Mouse (Mus musculus): ENCODE results near the gene Zfp3.

The Zfp3 gene

DNA sequence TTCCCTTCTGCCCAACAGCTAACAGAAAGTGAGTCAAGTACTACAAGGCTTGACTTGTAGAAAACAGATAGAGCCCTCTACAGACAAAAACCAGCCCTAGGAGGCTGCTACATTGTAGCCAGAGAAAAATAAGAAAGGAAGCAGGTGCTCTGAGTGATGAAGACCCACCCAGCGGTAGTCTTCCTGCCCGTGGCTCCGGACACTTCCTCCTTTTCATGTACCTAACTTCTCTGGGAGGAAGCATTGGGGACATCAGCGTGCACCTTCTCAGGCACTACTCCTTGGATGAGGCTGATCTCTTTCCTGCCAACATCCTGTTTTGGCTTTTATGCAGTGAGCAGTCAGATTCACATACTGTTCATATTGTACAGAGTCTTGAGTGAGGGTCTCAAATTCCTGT, 42.7 kb downstream of the Zfp3 start:
- DNase-seq (ENCODE audit: low spot score in 2 of 2), result no peak

DNA sequence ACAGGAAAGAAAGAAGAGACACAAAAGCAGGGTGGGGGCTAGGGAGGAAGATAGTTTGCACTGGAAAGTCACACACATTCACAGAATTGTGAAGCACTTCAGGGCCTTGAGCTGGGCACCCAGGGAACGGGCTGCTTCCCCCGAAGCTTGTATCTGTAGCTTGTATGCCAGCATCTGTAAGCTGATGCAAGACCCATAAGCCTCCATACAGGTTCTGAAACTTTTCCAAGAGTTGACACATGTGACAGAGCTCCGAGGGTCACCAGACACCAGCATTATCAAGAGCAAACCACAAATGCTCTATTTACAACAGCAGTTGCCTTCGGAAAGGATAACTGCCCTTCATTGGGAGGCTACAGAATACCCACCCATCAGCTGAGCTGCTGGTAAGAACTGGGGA, 43.6 kb downstream of the Zfp3 start:
- DNase-seq (ENCODE audit: low spot score in 2 of 2), result no peak

DNA sequence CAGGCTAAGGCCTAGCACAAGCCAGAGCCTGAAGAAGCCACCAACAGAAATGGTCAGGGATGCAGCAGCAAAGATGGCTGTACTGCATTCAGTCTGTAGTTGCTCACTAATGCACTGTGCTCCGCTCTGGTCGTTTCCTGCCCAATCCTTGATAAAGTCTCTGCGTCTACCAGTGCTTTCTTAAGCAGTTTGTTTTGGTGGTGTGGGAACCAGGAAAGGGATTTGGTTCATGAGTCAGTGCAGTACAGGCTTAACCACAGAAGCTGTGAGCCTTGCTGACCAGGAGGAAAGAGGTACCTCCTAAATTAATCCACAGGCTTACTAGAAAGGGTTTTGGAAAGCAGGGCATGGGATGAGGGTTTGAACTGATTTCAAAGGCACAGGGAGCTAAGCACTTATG, 44.1 kb downstream of the Zfp3 start:
- DNase-seq (ENCODE audit: low spot score in 2 of 2), result no peak

DNA sequence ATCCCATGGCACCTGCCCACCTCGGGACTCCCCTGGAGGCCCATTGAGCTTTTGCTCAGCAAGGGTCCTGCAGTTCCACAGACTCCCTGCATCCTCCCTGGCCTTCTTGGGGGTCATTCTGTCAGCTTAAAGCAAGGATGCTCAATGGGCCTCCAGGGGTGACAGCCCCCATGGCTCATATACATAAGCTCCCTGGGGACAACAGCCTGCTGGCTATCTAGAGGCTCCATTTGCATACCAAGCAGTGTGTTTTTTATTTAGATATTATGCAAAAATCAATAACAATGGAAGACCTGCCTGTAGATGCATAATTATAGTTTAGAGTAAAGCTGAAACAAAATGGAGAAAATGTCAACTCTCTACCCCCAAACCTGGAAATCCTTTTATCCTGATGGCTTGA, 45.0 kb downstream of the Zfp3 start:
- no peak for DNase-seq (ENCODE audit: low spot score in 2 of 2)

DNA sequence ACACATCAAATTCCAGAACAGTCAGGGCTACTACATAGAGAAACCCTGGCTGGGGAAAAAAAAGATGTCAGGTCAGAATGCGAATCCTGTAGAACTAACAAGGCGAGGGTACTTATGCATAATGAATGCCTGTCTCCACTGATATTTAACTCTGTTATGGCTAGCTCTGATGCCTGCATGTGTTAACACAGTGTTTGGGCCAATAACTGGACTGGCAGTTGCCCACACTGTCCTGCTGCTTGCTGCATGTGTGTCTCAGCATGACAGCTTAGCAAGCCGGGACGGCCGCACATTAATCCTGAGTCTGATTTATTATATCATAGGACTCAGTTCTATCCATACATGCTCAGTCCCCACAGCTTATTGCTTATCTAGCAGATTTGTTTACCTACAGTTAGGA, 47.0 kb downstream of the Zfp3 start:
- DNase-seq (ENCODE audit: low spot score in 2 of 2), result no peak

DNA sequence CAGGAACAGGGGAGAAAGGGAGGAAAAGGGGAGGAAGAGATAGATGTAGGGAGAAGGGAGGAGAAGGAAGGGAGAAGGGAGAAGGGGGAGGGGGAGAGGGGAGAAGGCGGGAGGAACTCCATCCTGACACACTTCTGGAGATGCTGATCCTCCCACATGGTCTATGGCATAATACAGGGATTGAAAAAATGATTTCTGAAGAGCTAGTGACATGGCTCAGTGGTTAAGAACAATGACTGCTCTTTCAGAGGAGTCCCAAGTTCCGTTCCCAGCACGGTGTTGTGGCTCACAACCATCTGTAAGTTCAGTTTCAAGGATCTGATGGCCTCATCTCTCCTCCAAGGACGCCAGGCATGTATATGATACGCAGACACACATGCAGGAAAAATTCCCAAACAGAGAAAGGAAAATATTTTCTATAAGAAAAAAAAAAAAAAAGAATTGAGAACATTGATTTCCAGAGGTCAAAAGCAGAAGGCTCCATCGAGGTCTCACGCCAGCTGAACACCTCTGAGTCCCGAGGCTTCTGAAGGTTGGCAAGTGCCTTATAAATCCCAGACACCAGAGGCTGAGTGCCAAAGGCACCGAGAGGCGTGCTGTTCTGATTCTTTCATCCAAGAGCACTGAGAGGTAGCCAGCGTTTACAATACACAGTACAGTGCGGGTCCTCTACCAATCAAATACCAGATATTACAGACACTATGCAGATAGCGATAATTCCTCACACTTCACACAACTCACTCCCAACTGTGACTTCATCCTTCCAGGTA, 47.6 kb downstream of the Zfp3 start:
- DNase-seq (ENCODE audit: low spot score in 2 of 2), result no peak

DNA sequence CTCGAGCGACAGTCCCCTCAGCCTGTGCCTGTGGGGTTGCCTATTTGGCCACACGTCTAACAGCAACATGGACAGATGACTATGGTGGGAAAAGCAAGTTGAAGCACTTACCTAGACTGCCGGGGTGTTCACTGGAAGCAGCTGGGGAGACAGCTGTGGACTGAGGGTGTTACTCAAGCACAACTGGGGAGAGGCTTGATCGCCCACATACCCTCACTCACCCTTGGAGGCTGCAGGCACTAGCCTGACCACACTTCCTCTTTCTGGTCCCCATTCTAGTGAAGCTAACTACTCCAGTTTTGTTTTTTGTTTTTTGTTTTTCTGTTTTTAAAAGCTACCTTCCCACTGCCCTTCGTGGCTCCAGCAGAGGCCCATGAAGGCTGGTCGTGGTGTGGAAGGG, 48.4 kb downstream of the Zfp3 start, which contains the start of gene Scimp:
Scimp (minus strand) TSS at position 222 of the 400 bp plus-strand sequence.
- DNase-seq (ENCODE audit: low spot score in 2 of 2), result no peak

DNA sequence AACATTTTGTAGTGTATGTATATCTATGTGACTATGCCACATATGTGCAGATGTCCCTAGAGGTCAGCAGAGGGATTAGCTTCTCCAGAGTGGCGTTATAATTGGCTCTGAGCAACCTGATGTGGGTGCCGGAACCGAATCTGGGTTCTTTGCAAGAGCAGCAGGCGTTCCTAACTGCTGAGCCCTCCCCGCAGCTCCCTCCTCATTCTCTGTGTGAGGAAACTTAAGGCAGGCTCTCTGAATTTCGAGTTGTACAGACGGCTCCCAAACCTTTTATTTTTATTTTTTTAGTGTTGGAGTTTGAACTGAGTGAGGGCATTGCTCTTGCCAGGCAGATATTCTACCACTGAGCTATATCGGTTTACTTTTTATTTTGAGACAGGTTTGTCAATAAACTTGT, 51.1 kb downstream of the Zfp3 start:
- no peak for DNase-seq (ENCODE audit: low spot score in 2 of 2)

DNA sequence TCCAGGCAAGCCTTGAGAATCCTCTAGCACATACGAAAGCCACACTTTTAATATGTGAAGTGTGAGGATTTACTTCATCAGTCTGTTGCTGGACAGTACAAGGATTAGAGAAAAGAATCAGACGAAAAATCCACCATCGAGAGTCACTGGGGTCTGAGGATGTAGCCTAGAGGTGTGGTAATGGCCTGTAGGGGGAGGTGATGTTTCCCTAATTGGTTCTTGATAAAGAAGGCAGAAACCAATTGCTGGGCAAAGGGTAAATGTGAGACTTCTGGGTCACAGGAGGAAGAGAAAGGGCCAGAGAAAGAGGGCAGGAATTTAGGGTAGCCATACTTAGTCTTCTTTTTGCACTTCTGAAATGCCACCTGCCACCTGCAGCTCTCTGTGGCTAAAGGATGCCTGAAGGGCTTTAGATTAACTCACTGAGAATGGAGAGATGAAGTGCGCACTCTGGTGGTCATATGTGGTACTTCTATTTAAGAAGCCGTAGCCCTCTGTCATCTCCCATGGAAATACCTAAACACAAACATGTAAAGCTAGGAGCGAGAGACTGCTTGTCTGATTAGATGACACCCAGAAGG, 51.6 kb downstream of the Zfp3 start:
- DNase-seq (ENCODE audit: low spot score in 2 of 2), result peak; percentile 23 to 66

DNA sequence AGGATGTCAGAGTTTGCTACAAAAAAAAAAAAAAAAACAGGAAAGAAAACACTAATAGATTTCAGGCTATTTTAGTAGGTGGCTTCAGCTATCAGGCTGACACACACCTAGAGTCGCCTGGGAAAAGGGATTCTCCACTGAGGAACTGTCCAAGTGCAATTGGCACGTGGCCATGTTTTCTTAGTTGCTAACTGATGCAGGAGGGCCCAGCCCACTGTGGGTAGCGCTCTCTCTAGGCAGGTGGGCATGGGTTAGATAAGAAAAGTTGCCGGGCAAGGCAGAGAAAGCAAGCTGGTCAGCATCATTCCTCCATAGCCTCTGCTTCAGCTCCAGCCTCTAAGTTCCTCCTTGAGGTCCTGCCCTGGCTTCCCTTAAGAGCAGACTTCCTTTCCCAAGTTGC, 52.8 kb downstream of the Zfp3 start:
- no peak for DNase-seq (ENCODE audit: low spot score in 2 of 2)

DNA sequence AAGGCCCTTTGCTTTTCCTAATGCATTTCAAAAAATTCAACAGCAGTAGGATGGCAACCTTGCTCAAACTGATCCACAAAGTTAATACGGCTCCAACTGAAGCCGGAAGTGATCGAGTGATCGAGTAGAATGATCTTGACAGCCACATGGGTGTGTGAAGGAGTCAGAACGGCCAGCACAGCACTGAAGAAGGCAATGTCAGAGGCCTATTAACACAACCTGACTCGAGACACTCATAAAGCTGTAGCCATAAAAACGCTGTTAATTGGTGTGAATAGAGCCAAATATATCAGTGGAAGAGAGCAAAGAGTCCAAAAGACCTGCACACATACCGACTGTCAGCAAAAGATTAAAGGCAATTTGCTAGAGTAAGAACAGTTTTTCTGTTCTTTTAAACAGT, 56.1 kb downstream of the Zfp3 start:
- no peak for DNase-seq (ENCODE audit: low spot score in 2 of 2)

DNA sequence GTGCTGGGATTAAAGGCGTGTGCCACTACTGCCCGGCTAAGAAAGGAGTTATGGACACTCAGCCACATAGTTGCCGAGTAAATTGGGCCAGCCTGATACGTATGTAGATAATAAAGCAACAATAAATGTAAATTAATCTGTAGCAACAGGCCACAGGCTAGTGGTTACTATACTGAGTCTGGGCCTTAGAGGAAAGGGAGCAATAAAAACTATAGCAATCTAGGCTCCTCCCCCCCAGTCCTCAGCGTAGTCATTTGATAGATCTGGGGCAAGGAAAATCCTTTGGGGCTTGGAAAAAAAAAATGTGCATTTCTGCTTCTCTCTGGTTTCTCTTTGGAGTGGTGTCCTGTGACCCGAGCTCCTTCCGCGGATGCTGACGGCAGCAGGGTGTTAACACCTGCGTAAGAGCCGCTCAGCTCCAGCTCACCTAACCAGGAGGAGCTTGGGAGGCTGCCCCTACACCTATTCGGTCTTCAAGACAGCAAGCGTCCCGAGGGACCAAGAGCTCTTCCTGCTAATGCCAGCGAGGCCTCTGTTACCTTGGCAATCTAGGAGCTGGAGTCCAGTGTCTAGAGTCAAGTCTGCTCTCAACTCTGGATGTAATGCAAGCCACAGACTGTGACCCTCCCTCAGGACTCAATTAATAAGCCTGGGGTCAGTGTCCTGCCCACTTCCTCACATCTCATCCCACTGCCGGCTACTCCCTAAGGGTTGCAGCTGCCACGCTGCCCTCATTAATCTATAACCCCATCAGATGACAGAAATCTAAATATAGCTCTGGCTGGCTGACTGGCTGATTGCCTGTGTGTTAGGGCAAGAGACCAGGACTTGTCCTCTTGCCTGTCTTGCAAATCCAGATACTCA, 58.0 kb downstream of the Zfp3 start:
- DNase-seq (ENCODE audit: low spot score in 2 of 2), result no peak

All from thymus, postnatal 10 days (tissue).